27 mouse cellular contexts compared by ENCODE assay signal in genomic region chr1:19230926-19231573, GRCm38 (mm10). TPM values are rescaled to one million over a fixed set of nuclear protein-coding genes. Genes with fewer than 3 reads are reported as not detected.
DNase-seq lines count a peak whose midpoint lies in the region; ATAC-seq lines count a peak whose summit lies in the region.
"Had no signal": no experiment of that assay in that cellular context is flagged by ENCODE, and none has a peak within 500 bp of the region (broad histone marks: within the 10 kb centered on the region; RNA-seq: fewer than 3 reads in every experiment).

No protein-coding gene starts in this region.

- no peaks in the 10 kb centered on the region for H3K9me3 ChIP-seq in embryonic facial prominence, embryonic 13.5 days
- no peaks in the 10 kb centered on the region for H3K9me3 ChIP-seq in embryonic facial prominence, embryonic 10.5 days
- no peaks in the 10 kb centered on the region for H3K9me3 ChIP-seq in neural tube, embryonic 15.5 days (replicated peaks)
- no peaks in the 10 kb centered on the region for H3K9me3 ChIP-seq in midbrain, embryonic 13.5 days
- H3K9me3 ChIP-seq: heart, embryonic 13.5 days; hindbrain, embryonic 12.5 days; neural tube, embryonic 13.5 days had no signal

- ATAC-seq in embryonic facial prominence, embryonic 13.5 days (ENCODE audit: insufficient number of reproducible peaks, insufficient read depth, low FRiP score, low TSS enrichment, low read depth): no peak
- no peak for ATAC-seq in neural tube, embryonic 15.5 days (ENCODE audit: low FRiP score)
- ATAC-seq in midbrain, embryonic 13.5 days: no peak
- ATAC-seq: CD4-positive, CD25-positive, alpha-beta regulatory T cell, adult 4 months; forebrain, postnatal 0 days had no signal

- H3K4me1 ChIP-seq in embryonic facial prominence, embryonic 13.5 days: peaks cover 18% of the 10 kb centered on the region; the same call in 1 of the 2 replicates
- H3K4me1 ChIP-seq in embryonic facial prominence, embryonic 10.5 days: peaks cover 19% of the 10 kb centered on the region
- no peaks in the 10 kb centered on the region for H3K4me1 ChIP-seq in neural tube, embryonic 15.5 days
- H3K4me1 ChIP-seq in midbrain, embryonic 13.5 days (replicated peaks): peaks cover 3% of the 10 kb centered on the region; the same call in 1 of the 2 replicates
- H3K4me1 ChIP-seq: heart, embryonic 13.5 days; hindbrain, embryonic 12.5 days had no signal

- H3K4me3 ChIP-seq in embryonic facial prominence, embryonic 13.5 days: no peak overlapping the region
- no peak overlapping the region for H3K4me3 ChIP-seq in embryonic facial prominence, embryonic 10.5 days
- no peak overlapping the region for H3K4me3 ChIP-seq in neural tube, embryonic 15.5 days (replicated peaks)
- no peak overlapping the region for H3K4me3 ChIP-seq in midbrain, embryonic 13.5 days (replicated peaks)
- H3K4me3 ChIP-seq: heart, embryonic 13.5 days; hindbrain, embryonic 12.5 days; neural tube, embryonic 13.5 days had no signal

- 24% methylated on average over 16 of the region's 16 CpGs for WGBS in embryonic facial prominence, embryonic 13.5 days
- WGBS in embryonic facial prominence, embryonic 10.5 days: 23% methylated on average over 16 of the region's 16 CpGs
- WGBS in neural tube, embryonic 15.5 days: 8% methylated on average over 16 of the region's 16 CpGs
- 1% methylated on average over 16 of the region's 16 CpGs for WGBS in midbrain, embryonic 13.5 days

- no peak overlapping the region for H3K9ac ChIP-seq in embryonic facial prominence, embryonic 13.5 days
- no peak overlapping the region for H3K9ac ChIP-seq in neural tube, embryonic 15.5 days (replicated peaks)
- H3K9ac ChIP-seq in midbrain, embryonic 13.5 days (replicated peaks): no peak overlapping the region
- H3K9ac ChIP-seq: forebrain, postnatal 0 days; heart, embryonic 13.5 days; hindbrain, embryonic 12.5 days; liver, embryonic 14.5 days; lung, embryonic 14.5 days; neural tube, embryonic 13.5 days had no signal

- no peak for DNase-seq in embryonic facial prominence, embryonic 10.5 days (ENCODE audit: low spot score)
- peak; percentile 41 for DNase-seq in neural tube, embryonic 10.5 days (ENCODE audit: extremely low spot score, low spot score)
- DNase-seq in layer of hippocampus, postnatal 36 days: no peak
- no peak for DNase-seq in heart, adult 9 months (ENCODE audit: low spot score in 2 of 2)
- DNase-seq: adrenal gland, postnatal 25 days; cerebellum, adult 11 months; cerebellum, adult 9-11 months; gastrocnemius, postnatal 25 days; heart, adult 18-20 months; heart, postnatal 14 days; kidney, adult 18-20 months; lung, embryonic 14.5 days; lung, postnatal 4 days; thymus, adult 18-20 months; thymus, postnatal 4 days had no signal

- peaks cover 83% of the 10 kb centered on the region for H3K27me3 ChIP-seq in embryonic facial prominence, embryonic 13.5 days
- peaks cover 98% of the 10 kb centered on the region for H3K27me3 ChIP-seq in embryonic facial prominence, embryonic 10.5 days (replicated peaks; ENCODE audit: low read depth, poor library complexity, severe bottlenecking)
- H3K27me3 ChIP-seq in neural tube, embryonic 15.5 days (replicated peaks): peaks cover 79% of the 10 kb centered on the region
- H3K27me3 ChIP-seq in midbrain, embryonic 13.5 days: peaks cover 94% of the 10 kb centered on the region

- peak overlapping the region; percentile 71 for H3K27ac ChIP-seq in embryonic facial prominence, embryonic 13.5 days
- no peak overlapping the region for H3K27ac ChIP-seq in embryonic facial prominence, embryonic 10.5 days (replicated peaks)
- H3K27ac ChIP-seq in neural tube, embryonic 15.5 days (replicated peaks): no peak overlapping the region
- peak overlapping the region; percentile 44; the same call in 1 of the 2 replicates for H3K27ac ChIP-seq in midbrain, embryonic 13.5 days
- H3K27ac ChIP-seq: heart, embryonic 13.5 days; hindbrain, embryonic 12.5 days; kidney, postnatal 0 days; liver, embryonic 14.5 days; neural tube, embryonic 13.5 days had no signal

- peak overlapping the region; percentile 26; the same call in 1 of the 2 replicates for H3K4me2 ChIP-seq in embryonic facial prominence, embryonic 13.5 days
- H3K4me2 ChIP-seq in neural tube, embryonic 15.5 days: no peak overlapping the region
- H3K4me2 ChIP-seq in midbrain, embryonic 13.5 days (replicated peaks): peak overlapping the region; percentile 2; the same call in 1 of the 2 replicates
- H3K4me2 ChIP-seq: heart, embryonic 13.5 days; hindbrain, embryonic 12.5 days; lung, embryonic 14.5 days; neural tube, embryonic 13.5 days had no signal

- H3K36me3 ChIP-seq in embryonic facial prominence, embryonic 13.5 days: no peaks in the 10 kb centered on the region
- no peaks in the 10 kb centered on the region for H3K36me3 ChIP-seq in embryonic facial prominence, embryonic 10.5 days (replicated peaks)
- H3K36me3 ChIP-seq in neural tube, embryonic 15.5 days: no peaks in the 10 kb centered on the region
- H3K36me3 ChIP-seq in midbrain, embryonic 13.5 days: no peaks in the 10 kb centered on the region
- H3K36me3 ChIP-seq: heart, embryonic 13.5 days; hindbrain, embryonic 12.5 days; neural tube, embryonic 13.5 days had no signal

RNA-seq across cellular contexts. Expression of gene Tfap2b, which starts 22.3 kb away (rescaled TPM):
- polyA plus RNA-seq in embryonic facial prominence, embryonic 13.5 days (2015; fragmentation: Nextera tagmentation; extraction: Ambion mirVana): 93.6 and 106 TPM in 2 replicates
- polyA plus RNA-seq in embryonic facial prominence, embryonic 10.5 days (2016; fragmentation: Nextera tagmentation; extraction: Ambion mirVana): 31.5 and 38.3 TPM in 2 replicates
- 29.5 and 46.0 TPM in 2 replicates for polyA plus RNA-seq in neural tube, embryonic 15.5 days (2015; fragmentation: Nextera tagmentation; extraction: Ambion mirVana)
- polyA plus RNA-seq in midbrain, embryonic 13.5 days (2015; fragmentation: Nextera tagmentation; extraction: Ambion mirVana): 256 and 296 TPM in 2 replicates
- under 1 TPM; 0.07 to 0.10 TPM for total RNA-seq in layer of hippocampus, postnatal 36 days (2021)
- total RNA-seq: common myeloid progenitor, adult 5-6 weeks; gastrocnemius, postnatal 25 days; heart, adult 18-20 months; heart, postnatal 14 days; megakaryocyte-erythroid progenitor cell, adult 5-6 weeks had no signal

Comparison
In these comparisons a context has a peak if more than half of its experiments do, and no peak if none do; other contexts are left out.
1. H3K27ac ChIP-seq: peak in embryonic facial prominence, embryonic 13.5 days (single experiment) and midbrain, embryonic 13.5 days (single experiment); none in embryonic facial prominence, embryonic 10.5 days (single experiment) and neural tube, embryonic 15.5 days (single experiment).